Mouse (Mus musculus): ENCODE data around the gene Fxr2. TPM values are rescaled to one million over a fixed set of nuclear protein-coding genes. Genes with fewer than 3 reads are reported as not detected.
A peak's percentile ranks its signal among the peaks of the same experiment; 100 is the strongest.
"Not testable (repeated sequence)": the region's sequence is repeated elsewhere in the genome, so short reads cannot be mapped to it uniquely, and the experiment has no call there.

Fxr2 gene
- polyA plus RNA-seq, 1 experiment, result 104 TPM

DNA sequence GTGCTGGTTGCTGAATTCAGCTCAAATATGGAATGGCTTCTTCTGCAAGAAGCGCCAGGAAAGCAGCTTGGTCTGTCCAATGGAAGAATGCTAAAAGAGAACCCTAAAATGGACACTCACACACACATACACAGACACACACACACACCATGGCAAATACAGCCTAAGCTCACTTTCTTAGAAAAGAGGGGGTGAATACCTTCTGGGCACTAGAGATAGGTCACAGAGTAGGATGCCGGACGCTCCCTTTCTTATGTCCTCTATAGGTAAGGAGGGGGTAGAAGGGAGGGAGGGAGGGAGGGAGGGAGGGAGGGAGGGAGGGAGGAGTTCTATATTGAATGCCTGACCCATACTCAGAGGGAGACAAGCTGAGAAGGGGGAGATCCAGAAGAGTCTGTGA, 24.3 kb upstream of the Fxr2 start:
- TF ChIP-seq MYOG (IDR thresholded peaks at IDR 0.05; ENCODE audit: control insufficient read depth in 1 of 3, insufficient read depth in 1 of 3, insufficient read length in 2 of 3, low read depth in 2 of 3) (no peak), MYOD1 (IDR thresholded peaks at IDR 0.05; ENCODE audit: control insufficient read depth in 1 of 3, insufficient read length in 2 of 3, low read depth in 2 of 3) (no peak), REST (IDR thresholded peaks at IDR 0.05; ENCODE audit: insufficient read depth, insufficient read length) (no peak), MAX (IDR thresholded peaks at IDR 0.05; ENCODE audit: low read depth) (no peak), TCF12 (IDR thresholded peaks at IDR 0.05; ENCODE audit: insufficient read depth, poor library complexity, severe bottlenecking) (no peak), TCF3 (IDR thresholded peaks at IDR 0.05; ENCODE audit: insufficient read length, low read depth) (no peak), USF1 (IDR thresholded peaks at IDR 0.05; ENCODE audit: low read depth) (no peak), E2F4 (IDR thresholded peaks at IDR 0.05; ENCODE audit: insufficient read depth) (no peak), CEBPB (IDR thresholded peaks at IDR 0.05; ENCODE audit: insufficient read depth, poor library complexity, severe bottlenecking) (no peak), SRF (IDR thresholded peaks at IDR 0.05; ENCODE audit: control insufficient read depth, insufficient read length, low read depth) (no peak), POLR2A (IDR thresholded peaks at IDR 0.05; ENCODE audit: insufficient read length, low read depth) (no peak), POLR2AphosphoS2 (IDR thresholded peaks at IDR 0.05; ENCODE audit: insufficient read length, low read depth) (no peak)
- no peaks in the 10 kb centered on the region for H3K36me3 ChIP-seq (ENCODE audit: control insufficient read depth, insufficient read depth)
- H3K4me3 ChIP-seq, result no peak overlapping the region
- H3ac ChIP-seq (ENCODE audit: control insufficient read depth, insufficient read length), result no peak overlapping the region
- H3K79me2 ChIP-seq (ENCODE audit: control insufficient read depth, insufficient read depth), result no peaks in the 10 kb centered on the region
- no peak overlapping the region for H3K4me2 ChIP-seq (ENCODE audit: low read depth)
- peaks cover 24% of the 10 kb centered on the region for H3K27me3 ChIP-seq (ENCODE audit: control insufficient read depth, insufficient read depth, insufficient read length)

DNA sequence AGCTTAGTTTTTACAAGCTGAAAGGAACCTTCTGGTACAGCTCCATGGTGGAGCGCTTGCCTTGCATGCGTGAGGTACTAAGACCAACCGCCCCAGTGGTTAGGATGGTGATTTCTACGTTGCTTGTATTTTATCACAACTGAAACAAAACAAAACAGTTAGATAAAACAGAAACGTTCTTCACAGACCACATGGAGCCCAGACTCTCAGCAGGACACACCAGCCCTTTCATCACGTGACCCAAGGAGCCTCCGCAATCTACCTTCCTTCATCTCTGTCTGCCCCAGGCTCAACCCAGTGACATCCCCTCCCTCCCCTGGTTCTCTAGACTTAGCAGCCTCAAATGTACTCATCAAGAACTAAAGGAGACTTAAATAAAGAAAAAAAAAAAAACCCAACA, 23.4 kb upstream of the Fxr2 start:
- Histone ChIP-seq H3K4me2 (ENCODE audit: low read depth) (no peak overlapping the region), H3K79me2 (ENCODE audit: control insufficient read depth, insufficient read depth) (no peaks in the 10 kb centered on the region), H3ac (ENCODE audit: control insufficient read depth, insufficient read length) (no peak overlapping the region), H3K27me3 (ENCODE audit: control insufficient read depth, insufficient read depth, insufficient read length) (peaks cover 15% of the 10 kb centered on the region), H3K4me3 (no peak overlapping the region), H3K36me3 (ENCODE audit: control insufficient read depth, insufficient read depth) (no peaks in the 10 kb centered on the region)
- TF ChIP-seq E2F4 (IDR thresholded peaks at IDR 0.05; ENCODE audit: insufficient read depth) (no peak), CEBPB (IDR thresholded peaks at IDR 0.05; ENCODE audit: insufficient read depth, poor library complexity, severe bottlenecking) (no peak), USF1 (IDR thresholded peaks at IDR 0.05; ENCODE audit: low read depth) (no peak), TCF12 (IDR thresholded peaks at IDR 0.05; ENCODE audit: insufficient read depth, poor library complexity, severe bottlenecking) (no peak), POLR2AphosphoS2 (IDR thresholded peaks at IDR 0.05; ENCODE audit: insufficient read length, low read depth) (no peak), POLR2A (IDR thresholded peaks at IDR 0.05; ENCODE audit: insufficient read length, low read depth) (no peak), SRF (IDR thresholded peaks at IDR 0.05; ENCODE audit: control insufficient read depth, insufficient read length, low read depth) (no peak), MYOD1 (IDR thresholded peaks at IDR 0.05; ENCODE audit: control insufficient read depth in 1 of 3, insufficient read length in 2 of 3, low read depth in 2 of 3) (no peak)

- TF ChIP-seq SRF (IDR thresholded peaks at IDR 0.05; ENCODE audit: control insufficient read depth, insufficient read length, low read depth) (no peak), MYOD1 (IDR thresholded peaks at IDR 0.05; ENCODE audit: control insufficient read depth in 1 of 3, insufficient read length in 2 of 3, low read depth in 2 of 3) (no peak)
- Histone ChIP-seq H3K4me2 (ENCODE audit: low read depth) (no peak overlapping the region), H3K36me3 (ENCODE audit: control insufficient read depth, insufficient read depth) (no peaks in the 10 kb centered on the region), H3K27me3 (ENCODE audit: control insufficient read depth, insufficient read depth, insufficient read length) (peaks cover 3% of the 10 kb centered on the region), H3K79me2 (ENCODE audit: control insufficient read depth, insufficient read depth) (no peaks in the 10 kb centered on the region), H3ac (ENCODE audit: control insufficient read depth, insufficient read length) (no peak overlapping the region), H3K4me3 (no peak overlapping the region)
Observed at GRCm38 (mm10) chr11:69610899-69611298, 21.9 kb upstream of the Fxr2 start.

- no peak for TF ChIP-seq TCF12 (IDR thresholded peaks at IDR 0.05; ENCODE audit: insufficient read depth, poor library complexity, severe bottlenecking)
- TF ChIP-seq MAX (IDR thresholded peaks at IDR 0.05; ENCODE audit: low read depth), result no peak
- no peak for TF ChIP-seq REST (IDR thresholded peaks at IDR 0.05; ENCODE audit: insufficient read depth, insufficient read length)
- TF ChIP-seq POLR2AphosphoS2 (IDR thresholded peaks at IDR 0.05; ENCODE audit: insufficient read length, low read depth), result no peak
- TF ChIP-seq SRF (IDR thresholded peaks at IDR 0.05; ENCODE audit: control insufficient read depth, insufficient read length, low read depth), result no peak
- TF ChIP-seq E2F4 (IDR thresholded peaks at IDR 0.05; ENCODE audit: insufficient read depth), result no peak
- no peak for TF ChIP-seq MYOD1 (IDR thresholded peaks at IDR 0.05; ENCODE audit: control insufficient read depth in 1 of 3, insufficient read length in 2 of 3, low read depth in 2 of 3)
- no peak for TF ChIP-seq TCF3 (IDR thresholded peaks at IDR 0.05; ENCODE audit: insufficient read length, low read depth)
- no peak for TF ChIP-seq CEBPB (IDR thresholded peaks at IDR 0.05; ENCODE audit: insufficient read depth, poor library complexity, severe bottlenecking)
- no peak for TF ChIP-seq MYOG (IDR thresholded peaks at IDR 0.05; ENCODE audit: control insufficient read depth in 1 of 3, insufficient read depth in 1 of 3, insufficient read length in 2 of 3, low read depth in 2 of 3)
- TF ChIP-seq USF1 (IDR thresholded peaks at IDR 0.05; ENCODE audit: low read depth), result no peak
- no peak for TF ChIP-seq POLR2A (IDR thresholded peaks at IDR 0.05; ENCODE audit: insufficient read length, low read depth)
- Histone ChIP-seq H3K79me2 (ENCODE audit: control insufficient read depth, insufficient read depth) (no peaks in the 10 kb centered on the region), H3ac (ENCODE audit: control insufficient read depth, insufficient read length) (no peak overlapping the region), H3K4me3 (no peak overlapping the region), H3K36me3 (ENCODE audit: control insufficient read depth, insufficient read depth) (no peaks in the 10 kb centered on the region), H3K4me2 (ENCODE audit: low read depth) (peak overlapping the region; percentile 68), H3K27me3 (ENCODE audit: control insufficient read depth, insufficient read depth, insufficient read length) (peaks cover 11% of the 10 kb centered on the region)
Observed at GRCm38 (mm10) chr11:69613553-69614256, 19.1 kb upstream of the Fxr2 start.

DNA sequence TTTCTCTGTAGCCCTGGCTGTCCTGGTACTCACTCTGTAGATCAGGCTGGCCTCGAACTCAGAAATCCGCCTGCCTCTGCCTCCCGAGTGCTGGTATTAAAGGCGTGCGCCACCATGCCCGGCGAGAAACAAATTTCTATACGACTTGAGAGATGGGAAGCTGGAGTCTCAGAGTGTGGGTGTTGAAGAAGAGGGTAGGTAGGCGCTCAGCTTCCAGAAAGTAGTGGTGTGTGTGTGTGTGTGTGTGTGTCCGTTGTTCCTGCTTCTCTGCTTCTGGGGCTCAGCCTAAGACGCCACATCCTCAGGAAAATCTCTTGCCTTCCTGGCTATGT, 18.6 kb upstream of the Fxr2 start:
- not testable (repeated sequence) for H3K36me3 ChIP-seq (ENCODE audit: control insufficient read depth, insufficient read depth); H3K4me3 ChIP-seq; H3ac ChIP-seq (ENCODE audit: control insufficient read depth, insufficient read length); H3K4me2 ChIP-seq (ENCODE audit: low read depth); H3K79me2 ChIP-seq (ENCODE audit: control insufficient read depth, insufficient read depth)
- peaks cover 11% of the 10 kb centered on the region for H3K27me3 ChIP-seq (ENCODE audit: control insufficient read depth, insufficient read depth, insufficient read length)

All from myocyte (in vitro differentiated cells).